Mouse (Mus musculus) cerebellum, adult 2 months (tissue): ENCODE results near the gene Galnt2.

Experiments used
- CTCF ChIP-seq: fragments of 200-500 bp; IDR thresholded peaks from 2 replicates; pipeline ENCODE4 v1.5.1; 2011; ENCODE audit warnings: low read depth, mild to moderate bottlenecking, control low read depth, low read length, moderate library complexity, borderline replicate concordance; ENCODE audit not compliant: insufficient read depth
- POLR2A ChIP-seq: fragments of 200-500 bp; IDR thresholded peaks from 2 replicates; pipeline ENCODE4 v1.6.1; 2011; ENCODE audit warnings: low read length, control low read depth, borderline replicate concordance; ENCODE audit not compliant: insufficient read depth

DNA sequence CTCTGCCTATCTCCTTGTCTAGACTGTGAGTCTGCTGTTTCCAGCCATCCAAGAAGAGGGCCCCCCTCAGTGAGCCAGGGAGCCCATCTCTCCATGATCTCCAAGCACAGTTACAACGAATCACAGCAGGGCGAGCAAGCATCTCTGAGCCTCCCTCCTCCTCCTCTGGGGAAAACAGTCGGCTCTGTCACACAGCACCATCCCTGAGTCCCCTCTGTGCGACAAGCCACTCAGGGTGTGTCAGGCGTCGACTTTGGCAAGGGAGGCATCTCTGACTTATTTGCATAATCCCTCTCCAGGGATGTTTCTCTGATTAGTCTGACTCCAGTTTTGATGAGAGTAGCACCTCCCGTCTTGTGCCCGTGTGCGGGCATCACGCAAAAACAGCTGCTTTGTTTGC is 151.0 kb downstream of the Galnt2 start:
- no peak for TF ChIP-seq CTCF
- no peak for TF ChIP-seq POLR2A
